In the genomic region with DNA sequence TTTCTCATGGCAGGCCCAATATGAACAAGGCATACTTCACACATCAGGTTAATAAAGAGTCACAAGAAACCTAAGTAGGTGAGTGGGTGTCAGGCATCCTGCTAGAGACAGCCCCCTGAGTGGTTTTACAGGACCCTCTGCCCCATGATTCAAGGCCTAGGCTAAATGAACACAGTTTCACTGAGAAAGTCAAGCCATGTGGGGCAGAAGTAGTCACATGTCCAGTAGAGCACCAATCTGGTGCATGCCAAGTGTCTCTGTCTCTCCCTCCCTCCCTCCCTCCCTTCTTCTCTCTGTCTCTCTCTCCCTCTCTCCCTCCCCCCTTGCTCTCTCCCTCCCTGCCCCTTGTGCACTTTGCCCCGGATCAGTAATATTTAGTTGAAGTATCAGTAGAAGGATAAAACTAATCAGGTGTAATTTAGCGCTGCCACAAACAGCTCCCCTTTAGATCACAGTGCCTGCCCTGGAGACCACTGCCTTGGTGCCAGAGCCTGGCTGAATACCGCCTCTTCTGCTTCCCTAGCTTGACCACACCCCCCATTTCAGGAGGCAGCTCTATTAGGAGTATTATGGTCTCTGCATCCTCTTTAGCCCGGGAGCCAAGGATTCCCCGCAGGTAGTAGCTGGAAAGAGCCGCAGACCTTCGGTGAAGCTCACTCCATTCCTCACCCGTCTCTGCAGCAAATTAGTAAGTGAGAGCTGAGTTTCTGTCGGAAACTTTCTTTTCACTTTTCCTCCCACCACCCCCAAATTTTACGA, we compare ENCODE assay signal across 8 mouse cellular contexts. TPM values are rescaled to one million over a fixed set of nuclear protein-coding genes. Genes with fewer than 3 reads are reported as not detected.
A peak's percentile ranks its signal among the peaks of the same experiment; 100 is the strongest.
DNase-seq lines count a peak whose midpoint lies in the region; ATAC-seq lines count a peak whose summit lies in the region.

Gene Ets1 (plus strand): TSS at position 595 of the 759 bp plus-strand sequence.

- no peak for ATAC-seq in forebrain, embryonic 11.5 days (replicated peaks; ENCODE audit: low FRiP score)
- ATAC-seq in midbrain, embryonic 12.5 days (ENCODE audit: low FRiP score, low read depth) = no peak

- H3K4me2 ChIP-seq in forebrain, embryonic 11.5 days (ENCODE audit: low read depth, low read length, severe bottlenecking) = 0 out of 2 replicates have a peak within 1 kb of the TSS, but pooled peaks have one; percentile 15
- H3K4me2 ChIP-seq in midbrain, embryonic 12.5 days (replicated peaks) = peak within 1 kb of the TSS; percentile 30

- H3K4me3 ChIP-seq in forebrain, embryonic 11.5 days (ENCODE audit: low read depth, low read length) = no peak within 1 kb of the TSS
- H3K4me3 ChIP-seq in midbrain, embryonic 12.5 days = no peak within 1 kb of the TSS

- intact Hi-C loops in left cerebral cortex, postnatal 25 days (cut with DNase I) = no loop called here

- H3K9me3 ChIP-seq in forebrain, embryonic 11.5 days (ENCODE audit: control insufficient read depth, low read length) = no peaks in the 10 kb centered on the region
- no peaks in the 10 kb centered on the region for H3K9me3 ChIP-seq in midbrain, embryonic 12.5 days

- H3K9ac ChIP-seq in forebrain, embryonic 11.5 days (ENCODE audit: low read length) = no peak within 1 kb of the TSS
- H3K9ac ChIP-seq in midbrain, embryonic 12.5 days (replicated peaks) = no peak within 1 kb of the TSS

- DNase-seq in cerebellum, postnatal 10 days = peak; percentile 51 to 65
- DNase-seq in cerebellum, adult 11-12 months = no peak
- peak; percentile 34 for DNase-seq in ZHBTc4 (ENCODE audit: low read depth, low spot score)
- peak; percentile 61 for DNase-seq in forebrain, embryonic 11.5 days (ENCODE audit: low spot score)
- peak; percentile 45 for DNase-seq in heart, postnatal 4 days
- DNase-seq in left cerebral cortex, postnatal 25 days (ENCODE audit: low spot score in 2 of 2) = no peak
- no peak for DNase-seq in c-Kit-positive CD71-positive TER-119-positive erythroid progenitor cells, embryonic 14.5 days (ENCODE audit: low spot score)

- WGBS in forebrain, embryonic 11.5 days = under 1% methylated on average over 10 of the region's 10 CpGs
- 1% methylated on average over 10 of the region's 10 CpGs for WGBS in midbrain, embryonic 12.5 days

- no peaks in the 10 kb centered on the region for H3K4me1 ChIP-seq in forebrain, embryonic 11.5 days (replicated peaks; ENCODE audit: control insufficient read depth, insufficient read depth, low read length)
- no peaks in the 10 kb centered on the region; the same call in 1 of the 2 replicates for H3K4me1 ChIP-seq in midbrain, embryonic 12.5 days

- H3K27me3 ChIP-seq in forebrain, embryonic 11.5 days (ENCODE audit: control insufficient read depth, insufficient read depth, low read length) = peaks cover 23% of the 10 kb centered on the region
- H3K27me3 ChIP-seq in midbrain, embryonic 12.5 days = peaks cover 36% of the 10 kb centered on the region

- H3K36me3 ChIP-seq in forebrain, embryonic 11.5 days (ENCODE audit: control insufficient read depth, insufficient read depth, low read length) = no peaks in the 10 kb centered on the region
- no peaks in the 10 kb centered on the region for H3K36me3 ChIP-seq in midbrain, embryonic 12.5 days

- no peak within 1 kb of the TSS for H3K27ac ChIP-seq in forebrain, embryonic 11.5 days (ENCODE audit: low read depth, low read length)
- no peak within 1 kb of the TSS for H3K27ac ChIP-seq in midbrain, embryonic 12.5 days (replicated peaks)

RNA-seq across cellular contexts. Expression of gene Ets1, which starts in this region (rescaled TPM):
- 18.4 and 22.6 TPM in 2 replicates for polyA plus RNA-seq in forebrain, embryonic 11.5 days (2014; fragmentation: Nextera tagmentation; extraction: Ambion mirVana)
- 100 to 1,000 TPM in 1 of 2 experiments, 10 to 100 TPM in 1; 97.5 to 106 TPM for total RNA-seq in heart, postnatal 4 days (2021)
- 10 to 100 TPM; 11.2 to 12.9 TPM for total RNA-seq in left cerebral cortex, postnatal 25 days (2021)
- polyA plus RNA-seq in midbrain, embryonic 12.5 days (2016; fragmentation: Nextera tagmentation; extraction: Ambion mirVana) = 26.2 and 26.3 TPM in 2 replicates

Comparison
In these comparisons a context has a peak if more than half of its experiments do, and no peak if none do; other contexts are left out.
1. RNA of gene Ets1 (total RNA-seq): 97.5 to 106 TPM in heart, postnatal 4 days; 11.2 to 12.9 TPM in left cerebral cortex, postnatal 25 days; every median in the first group is over 4 times any median in the second.
2. DNase-seq: peak in cerebellum, postnatal 10 days (2 of 2), ZHBTc4 (single experiment), forebrain, embryonic 11.5 days (single experiment) and heart, postnatal 4 days (single experiment); none in cerebellum, adult 11-12 months (single experiment), left cerebral cortex, postnatal 25 days (0 of 2) and c-Kit-positive CD71-positive TER-119-positive erythroid progenitor cells, embryonic 14.5 days (single experiment).